ENCODE assay signal across 8 mouse cellular contexts in genomic region chr11:72342549-72343237, GRCm38 (mm10). TPM values are rescaled to one million over a fixed set of nuclear protein-coding genes. Genes with fewer than 3 reads are reported as not detected.
DNase-seq lines count a peak whose midpoint lies in the region; ATAC-seq lines count a peak whose summit lies in the region.

No protein-coding gene starts in this region.

- no peak overlapping the region for H3K9ac ChIP-seq in hindbrain, embryonic 13.5 days

- no peaks in the 10 kb centered on the region for H3K9me3 ChIP-seq in hindbrain, embryonic 13.5 days

- H3K27me3 ChIP-seq in hindbrain, embryonic 13.5 days = no peaks in the 10 kb centered on the region

- peaks cover 19% of the 10 kb centered on the region; the same call in 1 of the 2 replicates for H3K4me1 ChIP-seq in hindbrain, embryonic 13.5 days (replicated peaks)

- no peak overlapping the region for H3K27ac ChIP-seq in hindbrain, embryonic 13.5 days

- H3K4me3 ChIP-seq in hindbrain, embryonic 13.5 days = no peak overlapping the region

- H3K4me2 ChIP-seq in hindbrain, embryonic 13.5 days = peak overlapping the region; percentile 31

- H3K36me3 ChIP-seq in hindbrain, embryonic 13.5 days = no peaks in the 10 kb centered on the region

- WGBS in hindbrain, embryonic 13.5 days = 14% methylated on average over 7 of the region's 7 CpGs

- peak; percentile 82 for ATAC-seq in hindbrain, embryonic 13.5 days (ENCODE audit: low FRiP score)
- ATAC-seq in inflammation-experienced regulatory T-cells, adult 6 months = no peak

- DNase-seq in adrenal gland, adult 18-20 months (ENCODE audit: low spot score in 2 of 2) = peak; percentile 30 to 34
- peak; percentile 69 to 75 for DNase-seq in cerebellum, postnatal 14 days
- peak; percentile 47 to 65 for DNase-seq in frontal cortex, postnatal 14 days (ENCODE audit: low spot score in 2 of 2)
- peak; percentile 63 to 70 for DNase-seq in layer of hippocampus, postnatal 10 days (ENCODE audit: low spot score in 2 of 2)
- peak; percentile 78 for DNase-seq in lung, postnatal 10 days
- peak; percentile 37 for DNase-seq in ovary, postnatal 14 days (ENCODE audit: low spot score)

RNA-seq across cellular contexts. Expression of gene Tekt1, which starts 19.5 kb away (rescaled TPM):
- under 1 TPM; 0.20 to 0.26 TPM for total RNA-seq in adrenal gland, adult 18-20 months (2021)
- 7.5 and 9.3 TPM in 2 replicates for polyA plus RNA-seq in hindbrain, embryonic 13.5 days (2015; fragmentation: Nextera tagmentation; extraction: Ambion mirVana)
- total RNA-seq in layer of hippocampus, postnatal 10 days (2021) = 1 to 10 TPM; 2.5 to 4.7 TPM
- not detected for polyA plus RNA-seq in inflammation-experienced regulatory T-cells, adult 6 months (2017; shearing (Covaris generic))

RNA-seq across cellular contexts. Expression of gene Fbxo39, which starts 28.4 kb away (rescaled TPM):
- total RNA-seq in adrenal gland, adult 18-20 months (2021) = not detected
- polyA plus RNA-seq in hindbrain, embryonic 13.5 days (2015; fragmentation: Nextera tagmentation; extraction: Ambion mirVana) = not detected in 2 replicates
- total RNA-seq in layer of hippocampus, postnatal 10 days (2021) = not detected
- polyA plus RNA-seq in inflammation-experienced regulatory T-cells, adult 6 months (2017; shearing (Covaris generic)) = not detected

RNA-seq across cellular contexts. Expression of gene Xaf1, which starts 41.3 kb away (rescaled TPM):
- 10 to 100 TPM; 16.7 to 19.0 TPM for total RNA-seq in adrenal gland, adult 18-20 months (2021)
- polyA plus RNA-seq in hindbrain, embryonic 13.5 days (2015; fragmentation: Nextera tagmentation; extraction: Ambion mirVana) = 1.8 and 2.0 TPM in 2 replicates
- 1 to 10 TPM; 1.9 to 2.5 TPM for total RNA-seq in layer of hippocampus, postnatal 10 days (2021)
- 100 to 1,000 TPM in 1 of 3 experiments, 10 to 100 TPM in 2; 45.3 to 118 (median 50.4) TPM for polyA plus RNA-seq in inflammation-experienced regulatory T-cells, adult 6 months (2017; shearing (Covaris generic))

Comparison
In these comparisons a context has a peak if more than half of its experiments do, and no peak if none do; other contexts are left out.
1. RNA of gene Xaf1, which starts 41.3 kb away (total RNA-seq): 16.7 to 19.0 TPM in adrenal gland, adult 18-20 months; 1.9 to 2.5 TPM in layer of hippocampus, postnatal 10 days; every median in the first group is over 4 times any median in the second.
2. Peak in every context shown above with its lines, with median percentiles within 50 percentile points of each other: DNase-seq.